Mouse (Mus musculus) urinary bladder, postnatal 25 days (tissue): ENCODE results near the gene Usp37.

Source experiments
- DNase-seq: peaks from one replicate; pipeline ENCODE4 v3.0.0; 2022; ENCODE audit warnings: low spot score

Gene Usp37

DNA sequence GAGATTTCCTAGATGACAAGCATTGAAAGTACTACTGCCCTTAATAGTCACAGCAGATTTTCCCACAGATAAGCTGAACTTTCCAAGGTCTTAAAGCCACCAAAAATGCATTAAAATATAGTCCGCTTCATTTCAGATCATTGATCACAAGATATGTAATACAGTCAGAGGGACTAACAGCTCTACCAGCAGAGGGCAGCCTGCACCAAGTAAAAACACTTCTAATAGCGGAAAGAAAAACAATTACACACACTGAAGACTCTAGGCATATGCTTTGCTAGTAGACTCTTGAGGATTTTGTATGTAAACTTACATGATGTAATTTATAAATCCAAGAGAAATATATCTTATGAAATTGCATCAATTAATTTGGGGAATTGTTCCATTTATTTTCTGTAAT is 83.8 kb downstream of the Usp37 start:
- DNase-seq, result no peak

DNA sequence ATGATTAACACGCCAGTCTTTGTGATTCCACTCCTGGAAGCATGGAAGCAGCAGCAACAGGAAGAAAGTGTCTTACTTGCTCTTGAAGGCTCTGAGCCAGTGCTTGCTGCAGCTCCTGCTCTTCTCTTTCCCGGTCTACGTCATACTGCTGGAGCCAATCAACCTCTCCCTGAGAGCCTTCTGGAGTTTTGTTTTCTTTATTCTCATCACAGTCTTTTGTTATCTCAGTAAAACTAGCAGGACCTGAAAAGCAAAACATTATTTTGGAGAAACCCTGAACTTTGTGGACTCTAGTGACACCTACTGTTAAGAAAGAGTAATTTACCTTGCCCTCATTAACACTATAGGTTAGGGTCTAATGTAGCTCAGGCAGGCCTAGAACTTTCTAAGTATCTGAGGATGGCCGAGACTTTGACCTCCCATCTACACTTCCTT is 91.5 kb downstream of the Usp37 start:
- no peak for DNase-seq

- DNase-seq, result no peak
Observed at GRCm38 (mm10) chr1:74444538-74444937, 99.5 kb downstream of the Usp37 start.

DNA sequence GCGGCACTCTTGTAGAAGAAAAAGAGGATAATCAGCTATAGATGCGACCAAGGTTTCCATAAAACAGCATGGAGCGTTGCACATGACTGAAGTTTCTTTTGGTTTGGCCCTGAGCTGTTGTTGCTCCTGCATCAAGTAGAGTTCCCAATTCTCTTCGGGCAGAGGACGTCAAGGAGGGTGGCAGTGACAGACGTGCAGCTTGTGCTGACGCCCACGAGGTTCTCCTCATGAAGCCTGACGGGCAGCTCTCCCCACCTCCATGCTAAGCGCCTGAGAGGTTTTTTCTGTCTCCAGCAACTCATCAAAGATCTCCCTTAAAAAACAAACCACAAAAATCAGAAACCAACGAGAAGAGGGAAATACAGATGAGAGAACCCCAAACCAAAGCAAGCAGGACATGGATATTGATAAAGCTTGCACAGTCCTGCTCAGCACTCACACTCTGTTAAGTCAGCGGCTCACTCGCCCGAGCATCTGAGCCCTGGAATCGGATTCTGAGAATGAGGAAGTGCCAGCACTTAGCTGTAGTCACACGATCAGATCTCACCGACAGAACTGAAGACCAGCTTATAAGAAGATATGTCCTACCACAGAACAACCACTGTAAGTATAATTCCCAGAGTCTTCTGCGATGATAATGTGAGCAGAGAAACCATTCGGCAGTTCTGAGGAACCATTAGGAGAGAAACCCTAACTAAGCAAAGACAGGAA is 104.8 kb downstream of the Usp37 start:
- DNase-seq, result no peak

DNA sequence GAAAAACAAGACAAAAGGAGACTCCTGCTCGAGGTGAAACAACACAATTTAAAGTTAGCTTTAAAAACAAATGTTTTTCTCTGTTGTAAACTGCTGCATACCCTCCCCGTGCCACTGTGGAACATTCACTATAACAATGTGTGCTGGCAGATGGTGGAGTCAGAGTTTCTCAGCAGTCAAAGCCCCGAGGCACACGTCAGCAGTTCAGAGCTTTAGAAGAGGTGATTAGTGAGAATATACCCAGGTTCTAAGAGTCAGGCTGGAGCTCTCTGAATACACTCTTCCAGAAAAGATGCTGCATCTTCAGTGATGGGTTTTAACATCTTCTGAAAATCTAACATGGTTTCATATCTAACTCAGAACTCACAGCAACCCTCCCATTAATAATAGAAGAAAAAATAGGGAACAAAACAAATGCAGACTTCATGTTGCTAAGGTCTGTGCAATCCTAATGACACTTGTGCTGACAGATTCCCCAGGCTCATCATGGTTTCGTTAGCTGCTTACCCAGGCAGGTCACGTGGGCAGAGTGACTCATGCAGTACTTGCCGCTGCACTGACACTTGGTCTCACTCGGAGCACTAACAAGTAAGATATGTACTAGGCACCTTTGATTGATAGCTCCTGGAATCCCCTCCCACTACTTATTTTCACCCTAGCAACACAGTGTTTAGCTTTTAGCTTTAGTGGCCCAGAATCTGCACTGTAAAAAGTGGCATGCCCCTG is 106.2 kb downstream of the Usp37 start:
- DNase-seq, result peak; percentile 40

DNA sequence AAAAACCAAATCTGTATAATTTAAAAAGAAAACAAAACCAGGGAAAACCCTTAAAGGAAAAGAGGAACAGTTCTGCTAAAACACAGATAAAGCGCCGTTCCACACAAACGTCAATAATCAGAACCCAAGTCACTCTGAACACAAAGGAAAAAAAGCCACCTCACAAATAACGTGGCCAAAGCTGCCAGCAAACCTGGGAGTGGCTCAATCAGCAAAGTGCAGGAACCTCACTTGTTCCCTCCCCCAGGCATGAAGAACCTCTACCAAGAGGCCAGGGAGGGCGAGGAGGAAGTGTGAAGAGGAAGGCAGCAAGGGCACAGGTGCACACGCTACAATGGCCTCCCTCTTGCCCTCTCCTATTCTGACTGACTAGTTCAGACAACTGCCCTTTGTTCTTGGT is 108.5 kb downstream of the Usp37 start:
- no peak for DNase-seq

- no peak for DNase-seq
Observed at GRCm38 (mm10) chr1:74434596-74434995, 109.5 kb downstream of the Usp37 start.

GRCm38 (mm10) chr1:74433220-74433619 is 110.9 kb downstream of the Usp37 start:
- no peak for DNase-seq

DNA sequence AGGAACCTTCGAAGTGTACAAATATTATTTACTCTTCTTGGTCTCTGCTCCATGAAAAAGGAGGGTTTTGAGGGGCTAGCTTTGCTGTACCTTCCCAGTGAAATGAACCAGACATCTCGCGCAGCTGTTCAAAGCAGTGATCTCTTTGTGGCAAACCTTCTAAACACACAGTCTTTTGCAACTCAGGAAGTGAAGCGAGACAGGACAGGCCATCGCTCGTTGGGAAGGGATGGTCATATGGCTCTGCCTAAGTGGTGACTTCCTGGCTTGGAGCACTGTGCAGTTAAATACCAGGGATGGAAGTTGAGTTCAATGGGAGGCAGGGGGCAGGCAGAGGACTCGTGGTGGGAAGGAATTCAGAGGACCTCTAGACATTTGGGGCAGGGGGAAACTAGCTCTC is 118.2 kb downstream of the Usp37 start:
- no peak for DNase-seq

- no peak for DNase-seq
Observed at GRCm38 (mm10) chr1:74423147-74423546, 120.9 kb downstream of the Usp37 start.

GRCm38 (mm10) chr1:74419440-74419794 is 124.7 kb downstream of the Usp37 start:
- DNase-seq, result no peak

DNA sequence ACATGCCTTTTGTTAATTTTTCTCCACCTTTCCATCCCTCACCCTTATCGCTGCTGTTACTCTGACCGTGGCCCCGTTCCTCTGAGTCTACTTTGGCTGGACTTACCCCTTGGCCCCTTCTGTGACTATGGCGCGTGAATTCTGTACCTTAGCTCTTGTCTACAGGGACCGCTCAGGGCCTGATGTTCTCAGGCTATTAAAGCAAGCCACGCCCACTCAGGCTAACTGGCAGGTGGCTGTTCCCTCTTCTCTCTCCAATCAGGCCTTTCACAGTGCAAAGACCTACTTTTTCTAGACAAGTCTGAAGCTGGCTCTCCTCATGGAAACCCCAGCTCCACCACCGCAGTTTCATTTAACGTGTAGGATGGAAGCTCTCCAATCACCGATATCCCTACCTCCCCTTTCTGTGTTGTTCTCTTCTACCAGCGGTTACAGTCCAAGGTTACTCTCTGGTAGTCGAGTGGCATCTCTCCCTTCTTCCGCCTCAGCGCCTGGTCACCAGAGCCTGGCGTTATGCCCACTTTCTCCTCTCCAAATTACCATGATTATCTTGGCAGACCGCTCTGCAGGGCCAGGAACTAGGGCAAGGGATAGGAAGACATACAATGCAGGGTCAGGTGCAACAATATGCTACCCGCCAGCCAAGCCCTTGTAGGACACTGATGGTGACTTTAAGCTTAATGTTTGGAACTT is 125.2 kb downstream of the Usp37 start:
- DNase-seq, result no peak

GRCm38 (mm10) chr1:74415143-74415542 is 128.9 kb downstream of the Usp37 start:
- DNase-seq, result no peak

DNA sequence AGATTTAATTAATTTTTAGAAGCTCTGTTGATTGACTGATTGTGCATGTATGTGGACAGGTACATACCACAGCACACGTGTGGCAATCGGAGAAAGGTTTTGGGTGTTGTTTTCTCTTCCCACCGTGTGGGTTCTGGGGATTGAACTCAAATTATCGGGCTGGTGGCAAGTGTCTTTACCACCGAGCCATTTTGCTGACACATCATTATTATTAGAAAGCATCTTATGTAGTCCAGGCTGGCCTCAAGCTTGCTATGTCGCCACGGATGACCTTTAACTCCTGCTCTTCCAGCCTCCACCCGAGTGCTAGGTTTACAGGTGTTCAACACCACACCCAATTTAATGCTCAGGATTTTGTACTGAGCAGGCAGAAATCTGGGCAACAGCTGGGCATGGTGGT is 131.4 kb downstream of the Usp37 start:
- DNase-seq, result no peak

- DNase-seq, result no peak
Observed at GRCm38 (mm10) chr1:74411753-74412325, 132.2 kb downstream of the Usp37 start.

GRCm38 (mm10) chr1:74408589-74409504 is 135.2 kb downstream of the Usp37 start, which contains the start of gene Vil1:
Gene Vil1 (plus strand): TSS chr1:74409376.
- DNase-seq, result no peak

DNA sequence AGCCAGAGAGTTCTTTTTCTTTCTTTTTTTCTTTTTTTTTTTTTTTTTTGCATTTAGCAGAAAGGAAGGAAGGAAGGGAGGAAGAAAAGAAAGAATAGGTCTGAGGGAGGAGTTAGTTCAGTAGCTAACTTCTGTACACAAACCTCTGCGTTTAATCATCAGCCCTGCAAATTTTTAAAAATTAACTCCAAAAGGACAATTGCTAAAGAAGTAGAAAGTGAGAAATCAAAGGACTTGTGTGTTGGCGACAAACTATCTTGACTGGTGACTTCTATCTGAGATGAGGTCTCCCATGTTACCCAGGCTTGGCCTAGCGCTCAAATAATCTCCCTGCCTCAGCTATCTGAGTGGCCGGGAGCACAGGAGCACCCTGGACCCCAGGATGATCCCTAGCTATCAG is 139.9 kb downstream of the Usp37 start:
- no peak for DNase-seq

DNA sequence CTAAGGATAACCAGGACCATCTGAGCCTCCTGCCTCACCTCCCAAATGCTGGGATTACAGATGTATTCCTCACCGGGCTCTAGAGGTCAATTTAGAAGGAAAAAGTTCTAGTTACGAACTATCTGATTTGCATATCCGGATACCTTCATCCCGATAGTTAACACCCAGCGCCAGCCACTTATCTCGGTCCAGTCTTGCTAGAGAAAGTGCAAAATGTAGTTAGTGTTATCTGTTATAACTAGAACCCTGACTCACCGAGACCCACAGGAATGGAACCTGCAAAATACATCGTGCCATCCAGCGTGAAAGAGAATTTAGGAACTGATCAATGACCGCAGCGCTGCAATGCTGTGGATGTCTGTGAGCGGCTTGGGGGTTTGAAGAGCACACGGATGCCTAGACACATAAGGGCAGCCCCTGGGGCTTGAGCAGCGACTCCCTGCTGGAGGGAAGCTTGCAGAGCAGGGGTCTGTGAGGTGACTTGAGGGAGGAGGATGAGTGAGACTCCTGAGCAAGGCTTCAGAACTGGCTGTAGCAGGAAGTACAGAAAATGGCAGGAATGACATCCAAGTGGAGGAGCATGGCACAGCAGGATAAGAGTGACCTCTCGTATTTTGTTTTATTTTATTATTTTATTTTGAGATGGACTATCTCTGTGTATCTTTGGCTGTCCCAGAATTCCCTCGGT is 142.9 kb downstream of the Usp37 start:
- DNase-seq, result no peak

DNA sequence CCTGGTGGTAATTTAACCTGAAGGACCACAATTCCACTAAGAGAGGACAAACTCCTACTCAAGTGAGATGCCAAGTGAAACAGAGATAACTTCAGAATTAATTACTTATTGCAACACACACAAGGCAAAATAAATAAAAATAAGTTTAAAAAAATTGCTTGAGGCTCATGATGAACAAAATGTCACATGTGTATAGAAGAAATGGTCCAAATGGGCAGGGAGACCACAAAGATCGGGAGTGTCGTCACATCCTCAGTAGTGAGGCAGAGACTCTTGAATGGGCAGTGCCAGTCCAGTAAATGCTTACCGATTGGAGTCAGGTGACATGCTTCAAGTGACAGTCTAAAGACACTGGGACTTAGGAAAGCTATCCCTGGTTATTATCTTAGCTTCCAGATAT is 143.6 kb downstream of the Usp37 start:
- DNase-seq, result no peak

DNA sequence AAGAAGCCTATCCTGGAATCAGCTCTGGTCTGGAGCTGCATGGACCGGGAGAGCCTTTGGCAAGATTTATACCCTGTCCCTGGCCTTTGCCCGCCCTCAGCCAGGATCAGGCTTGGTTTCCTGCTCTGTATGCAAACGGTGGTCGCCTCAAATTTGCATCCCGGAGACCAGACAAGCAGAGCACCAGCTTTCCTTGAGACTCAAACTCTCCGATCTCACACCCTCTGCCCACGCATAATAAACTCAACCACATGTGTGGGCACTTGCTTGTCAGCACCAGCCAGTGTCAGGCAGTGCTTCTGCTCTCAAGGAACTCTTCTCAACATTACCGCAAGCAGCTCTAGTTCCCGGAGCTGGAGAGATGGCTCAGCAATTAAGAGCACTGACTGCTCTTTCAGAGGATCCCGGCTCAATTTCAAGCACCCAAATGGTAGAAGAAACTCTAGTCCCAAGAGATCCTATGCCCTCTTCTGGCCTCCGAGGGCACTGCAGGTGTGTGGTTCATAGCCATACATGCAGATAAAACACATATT is 146.1 kb downstream of the Usp37 start:
- DNase-seq, result peak; percentile 65
